Mouse (Mus musculus): Measurements from ENCODE around the gene Rtn2.
A peak's percentile ranks its signal among the peaks of the same experiment; 100 is the strongest.

Rtn2 gene

GRCm38 (mm10) chr7:19301461-19302263 lies 19.2 kb downstream of the Rtn2 start:
- no peak for DNase-seq (ENCODE audit: low spot score)

DNA sequence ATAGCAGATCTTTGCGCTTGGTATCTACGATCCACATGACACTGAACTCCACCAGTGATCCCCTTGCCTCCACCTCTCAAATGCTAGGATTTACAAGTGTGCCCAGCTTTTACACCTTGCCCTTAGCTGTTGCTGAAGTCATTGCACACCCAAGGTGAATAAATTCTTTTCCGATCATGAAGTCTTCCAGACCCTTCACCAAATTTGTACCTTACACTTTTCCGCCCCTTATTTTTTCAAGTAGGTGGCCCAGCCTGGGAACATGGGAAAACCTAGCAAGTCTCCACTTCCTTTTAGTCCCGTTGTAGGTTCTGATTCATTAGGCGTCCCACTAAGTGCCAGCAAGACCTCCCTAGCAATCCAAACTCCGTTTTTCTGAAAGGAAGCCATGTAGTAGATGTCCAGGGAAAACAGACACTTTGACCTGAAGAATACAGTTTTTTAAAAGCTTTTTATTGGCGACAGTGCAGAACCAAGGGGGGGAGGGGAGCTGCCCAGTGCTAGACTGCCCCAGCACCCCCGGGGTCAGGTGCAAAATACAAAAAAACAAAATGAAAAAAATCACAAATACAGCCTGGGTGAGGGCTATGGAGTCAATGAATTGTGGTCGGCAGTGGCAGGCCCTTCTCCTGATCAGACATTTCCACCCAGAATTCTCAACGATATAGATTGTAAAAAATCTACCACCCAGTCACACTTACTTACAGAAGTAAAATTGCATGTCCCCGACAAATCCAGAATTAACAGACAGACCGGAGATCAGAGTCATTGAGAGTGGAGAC lies 20.0 kb downstream of the Rtn2 start:
- DNase-seq (ENCODE audit: low spot score): no peak

GRCm38 (mm10) chr7:19303046-19303305 lies 20.6 kb downstream of the Rtn2 start:
- DNase-seq (ENCODE audit: low spot score): no peak

DNA sequence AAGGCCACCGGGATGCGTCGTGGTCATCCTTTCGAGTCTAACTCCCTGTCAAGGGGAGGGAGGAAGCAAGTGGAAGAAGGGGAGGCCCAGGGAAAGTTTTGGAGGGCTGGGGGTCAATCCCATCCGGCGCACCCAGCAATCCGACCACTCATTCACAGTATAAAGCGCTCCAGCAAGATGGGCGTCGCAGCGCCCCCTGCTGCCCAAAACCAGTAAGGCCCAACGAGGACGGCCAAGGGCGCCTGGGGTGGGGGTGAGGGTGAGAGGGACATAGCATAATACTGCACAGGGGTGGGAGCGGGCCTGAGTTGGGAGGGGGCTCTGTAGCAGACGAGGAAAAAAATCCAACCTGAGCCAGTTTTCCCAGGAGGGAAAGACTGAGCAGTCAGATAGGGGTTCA lies 21.3 kb downstream of the Rtn2 start:
- no peak for DNase-seq (ENCODE audit: low spot score)

DNA sequence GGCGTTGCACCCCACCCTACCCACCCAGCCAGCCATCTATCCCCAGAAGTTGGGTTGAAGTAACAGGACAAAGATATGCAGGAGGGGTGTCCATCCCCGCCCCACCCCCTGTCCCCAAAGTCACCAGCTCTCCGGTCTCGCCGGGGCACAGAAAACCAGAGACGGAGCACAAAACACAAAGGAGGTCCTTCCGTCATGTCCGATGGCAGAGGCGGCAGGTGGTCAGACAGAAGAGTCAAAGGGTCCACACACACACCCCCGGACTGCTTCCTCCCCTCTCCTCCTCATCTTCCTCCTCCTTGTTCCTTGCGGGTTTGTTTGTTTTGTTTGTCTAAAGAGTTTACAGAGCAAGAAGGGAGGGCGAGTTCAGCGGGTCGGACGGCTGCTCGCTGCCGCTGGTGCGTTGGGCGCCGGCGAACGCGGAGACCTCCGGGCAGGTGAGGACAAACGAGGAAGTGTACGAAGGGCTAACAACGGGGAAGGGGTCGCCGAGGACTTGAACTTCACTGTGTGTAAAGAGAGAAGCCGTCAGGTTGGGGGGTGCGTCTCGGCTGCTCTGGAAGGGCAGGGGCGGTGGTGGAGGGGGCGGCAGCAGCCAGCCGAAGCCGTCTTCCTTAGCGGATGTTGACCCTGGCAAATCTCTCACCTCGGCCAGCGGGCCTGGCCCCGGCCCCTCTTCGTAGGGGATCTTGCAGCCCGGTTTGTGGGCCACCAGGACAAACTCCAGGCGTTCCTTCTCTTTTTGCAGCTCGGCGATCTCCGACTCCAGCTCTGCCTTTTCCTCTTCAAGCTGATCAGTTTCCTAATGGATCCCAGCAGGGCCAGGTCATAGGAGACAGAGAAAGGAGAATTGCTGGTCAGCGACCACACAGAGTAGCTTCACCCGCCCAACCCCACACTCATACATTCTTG lies 22.3 kb downstream of the Rtn2 start:
- no peak for DNase-seq (ENCODE audit: low spot score)

GRCm38 (mm10) chr7:19305413-19305735 lies 22.9 kb downstream of the Rtn2 start:
- no peak for DNase-seq (ENCODE audit: low spot score)

GRCm38 (mm10) chr7:19305796-19306765 lies 23.7 kb downstream of the Rtn2 start:
- DNase-seq (ENCODE audit: low spot score): no peak

DNA sequence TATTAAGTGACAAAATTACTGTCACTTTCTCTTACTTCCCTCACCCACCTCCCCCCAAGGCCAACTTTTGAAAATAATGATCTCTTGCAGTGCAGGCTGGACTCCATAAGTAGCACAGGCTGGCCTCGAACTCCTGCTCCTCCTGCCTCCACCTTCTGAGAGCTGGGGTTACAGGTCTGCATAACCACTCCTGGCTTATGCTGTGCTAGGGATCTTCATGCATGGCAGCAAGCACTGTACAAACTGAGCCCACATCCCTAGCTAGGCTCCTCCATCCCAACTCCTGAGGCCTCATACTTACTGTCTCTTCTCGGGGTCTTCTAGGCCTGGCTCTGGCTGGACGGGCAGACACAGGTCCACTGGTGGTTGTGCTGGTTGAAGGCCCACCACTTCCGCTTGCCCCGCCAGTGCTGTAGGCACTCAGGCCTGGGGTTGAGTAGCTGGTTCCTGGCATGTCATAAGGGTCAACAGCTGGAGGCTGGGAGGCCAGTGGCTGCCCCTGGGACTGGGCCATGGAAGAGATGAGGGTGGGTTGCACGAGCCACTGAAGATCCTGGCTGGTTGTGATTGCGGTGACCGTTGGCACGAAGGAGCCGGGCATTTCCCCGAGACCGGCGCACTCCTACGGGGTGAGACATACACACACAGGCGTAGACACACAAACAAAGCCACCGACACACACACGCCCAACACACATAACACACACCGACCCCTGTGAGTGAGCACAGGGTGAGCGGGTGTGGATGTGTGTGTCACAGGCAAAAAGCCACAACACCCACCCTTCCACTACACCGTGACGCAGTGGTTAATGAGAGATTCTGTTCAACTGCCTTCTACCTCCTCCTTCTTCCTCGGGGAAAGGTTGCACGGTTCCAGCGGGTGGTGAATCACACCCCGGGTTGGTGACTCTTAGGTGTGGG lies 24.7 kb downstream of the Rtn2 start:
- no peak for DNase-seq (ENCODE audit: low spot score)

DNA sequence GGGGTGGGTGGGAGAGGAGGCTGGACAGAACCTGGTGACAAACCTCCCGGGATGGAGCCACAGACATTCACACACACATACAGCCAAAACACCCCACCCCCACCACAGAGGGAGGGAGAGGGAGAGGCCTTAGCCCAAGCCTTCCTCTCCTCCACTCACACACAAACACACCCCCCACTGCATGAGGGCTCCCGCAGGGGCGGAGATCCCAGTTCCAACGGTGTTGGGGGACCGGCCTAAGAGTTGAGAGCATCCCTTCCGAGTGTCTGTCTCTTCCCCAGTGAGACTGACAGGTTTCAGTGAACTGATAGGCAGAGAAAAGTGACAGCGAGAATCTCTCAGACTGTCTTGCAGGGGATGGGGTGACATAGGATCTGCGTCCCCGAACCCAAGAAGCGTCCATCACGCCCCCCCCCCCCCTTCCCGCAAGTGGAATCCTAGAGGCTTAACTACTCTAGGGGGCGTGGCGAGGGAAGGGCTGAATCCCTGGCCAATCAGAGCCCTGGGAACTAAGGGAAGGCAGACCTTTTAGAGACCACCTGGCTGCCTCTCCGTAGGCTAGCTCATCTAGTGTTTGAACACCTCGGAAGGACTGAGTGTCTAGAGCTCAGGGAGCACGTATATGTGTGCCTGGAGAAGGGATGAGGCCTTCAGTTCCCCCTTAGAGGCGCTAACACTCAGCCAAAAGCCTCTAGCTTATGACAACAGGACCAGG lies 25.5 kb downstream of the Rtn2 start:
- DNase-seq (ENCODE audit: low spot score): no peak

- peak; percentile 86 for DNase-seq (ENCODE audit: low spot score)
Observed at GRCm38 (mm10) chr7:19308454-19309277, 26.2 kb downstream of the Rtn2 start.

GRCm38 (mm10) chr7:19309278-19309883 lies 27.0 kb downstream of the Rtn2 start:
- no peak for DNase-seq (ENCODE audit: low spot score)

DNA sequence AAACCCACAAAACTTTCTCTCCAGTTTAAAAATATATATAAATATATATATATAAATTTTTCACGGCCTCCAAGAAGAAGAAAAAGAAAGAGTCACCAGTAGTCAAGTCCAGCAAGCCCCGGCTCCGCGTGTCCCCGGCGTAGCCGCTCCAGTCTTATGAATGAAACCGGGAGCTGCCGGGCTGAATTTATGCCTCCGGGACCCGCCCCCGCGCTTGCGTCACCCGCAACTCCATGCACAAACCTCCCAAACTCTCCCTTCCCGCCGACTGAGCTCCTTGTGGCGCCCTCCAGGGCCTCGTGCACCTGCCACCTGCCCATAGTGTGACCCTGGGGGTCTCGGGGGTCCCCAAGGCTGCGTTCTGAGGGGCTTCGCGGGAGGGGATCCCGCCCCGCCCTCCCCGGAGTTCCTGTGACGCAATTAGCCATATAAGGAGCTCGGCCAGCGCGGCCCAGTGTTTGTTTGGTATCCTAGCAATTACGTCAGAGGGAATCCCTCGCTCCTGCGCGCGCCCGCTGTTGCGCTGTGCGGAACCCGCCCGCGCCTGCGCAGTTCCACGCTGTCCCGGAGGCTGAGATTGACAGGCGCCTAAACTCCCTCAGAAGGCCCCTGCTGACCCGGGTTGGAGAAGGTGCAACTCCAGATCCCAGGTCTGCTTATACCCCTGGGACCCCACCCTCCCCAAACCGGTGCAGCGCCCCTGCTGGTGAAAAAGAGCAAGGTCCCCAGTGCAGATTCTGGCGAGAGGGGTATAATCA lies 27.6 kb downstream of the Rtn2 start, which contains the start of gene Fosb:
Gene Fosb (minus strand): TSS at position 168 of the 758 bp plus-strand sequence.
- peak; percentile 87 for DNase-seq (ENCODE audit: low spot score)

DNA sequence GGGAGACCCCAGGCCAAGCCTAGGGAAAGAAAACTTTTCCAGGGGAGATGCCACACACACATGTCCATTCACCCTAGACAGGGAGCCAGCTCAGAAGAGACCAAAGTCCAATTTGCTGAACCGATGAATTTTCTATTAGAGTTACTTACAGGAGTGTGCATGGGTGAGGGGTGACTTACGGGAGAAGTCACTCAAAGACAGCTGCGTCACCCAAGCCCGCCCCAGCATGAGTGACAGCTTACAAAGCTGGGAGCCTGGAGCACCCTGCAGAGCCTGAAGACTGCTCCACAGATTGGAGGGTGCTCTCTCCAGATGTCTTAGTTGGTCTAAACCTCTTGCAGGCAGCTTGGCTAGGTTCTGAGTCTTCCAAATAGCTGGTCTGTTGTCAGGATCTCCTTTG lies 29.6 kb downstream of the Rtn2 start:
- no peak for DNase-seq (ENCODE audit: low spot score)

GRCm38 (mm10) chr7:19314033-19314432 lies 31.6 kb downstream of the Rtn2 start:
- no peak for DNase-seq (ENCODE audit: low spot score)

DNA sequence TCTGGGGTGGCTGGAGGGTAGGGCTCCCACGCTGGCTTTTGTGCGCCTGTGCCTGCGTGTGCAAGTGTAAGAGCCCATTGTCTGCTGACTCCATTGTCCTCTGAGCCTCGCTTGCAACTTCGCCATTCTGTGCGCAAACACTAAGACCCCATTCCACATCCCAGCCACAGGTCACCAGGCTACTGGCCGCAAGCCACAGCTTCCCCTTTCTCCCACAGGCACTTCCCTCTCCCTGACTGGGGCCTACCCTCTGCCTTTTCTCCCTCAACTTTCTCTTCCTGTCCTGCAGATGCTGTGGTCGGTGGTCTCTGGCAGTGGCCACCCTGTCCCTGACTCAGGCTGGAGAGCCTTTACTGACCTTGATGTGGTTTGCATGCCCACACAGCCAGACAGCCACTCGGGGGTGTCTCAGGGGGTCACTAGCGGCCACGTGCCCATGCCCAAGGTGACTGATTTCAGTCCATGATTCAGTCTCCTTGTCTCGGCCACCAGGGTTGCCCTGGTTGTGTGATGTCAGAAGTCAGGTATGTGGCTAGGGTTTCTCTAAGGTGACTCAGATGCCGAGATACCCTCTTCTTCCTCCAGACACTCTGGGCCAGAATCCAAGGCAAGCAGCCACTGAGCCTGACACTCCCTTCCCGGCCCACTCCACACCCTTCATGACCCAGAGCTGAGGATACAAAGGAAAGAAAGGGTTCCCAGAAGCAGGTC lies 34.2 kb downstream of the Rtn2 start:
- no peak for DNase-seq (ENCODE audit: low spot score)

DNA sequence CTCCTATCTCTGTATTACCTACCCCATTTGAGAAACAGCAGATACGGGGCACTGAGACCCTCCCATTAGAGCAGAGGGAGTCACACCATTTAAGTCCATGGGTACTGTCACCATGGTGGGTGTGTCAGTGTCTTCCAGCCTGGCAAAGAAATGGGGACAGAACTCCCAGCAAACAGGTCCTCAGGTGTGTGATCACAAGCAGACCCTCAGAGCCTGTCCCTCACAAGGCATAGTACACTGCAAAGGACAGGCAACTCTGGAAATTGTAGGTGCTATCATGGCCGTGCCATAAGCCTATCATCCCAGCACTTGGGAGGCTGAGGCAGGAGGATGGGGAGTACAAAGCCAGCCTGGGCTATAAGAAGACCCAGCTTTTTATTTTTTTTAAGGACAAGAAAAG lies 35.8 kb downstream of the Rtn2 start:
- no peak for DNase-seq (ENCODE audit: low spot score)

DNA sequence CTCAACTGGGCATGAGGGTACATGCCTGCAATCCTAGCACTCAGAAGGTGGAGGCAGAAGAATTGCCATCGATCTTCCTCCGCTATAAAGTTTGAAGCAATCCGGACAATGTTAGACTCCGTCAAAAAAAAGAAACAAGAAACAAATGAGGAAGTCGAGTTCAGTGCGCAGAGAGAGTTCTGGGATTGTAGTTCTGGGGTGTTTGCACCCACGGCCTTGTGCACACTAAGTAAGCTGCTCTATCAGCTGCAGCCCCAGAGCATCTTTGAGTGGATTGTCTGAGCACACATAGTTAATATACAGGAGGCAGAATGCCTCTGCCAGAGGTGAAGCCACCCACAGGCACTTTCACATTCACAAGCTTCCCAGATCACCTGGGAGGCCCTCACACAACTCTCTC lies 36.3 kb downstream of the Rtn2 start:
- no peak for DNase-seq (ENCODE audit: low spot score)

Measured in urinary bladder, postnatal 10 days (tissue).